Comparison of ENCODE assay signal across 12 mouse cellular contexts in the genomic region with DNA sequence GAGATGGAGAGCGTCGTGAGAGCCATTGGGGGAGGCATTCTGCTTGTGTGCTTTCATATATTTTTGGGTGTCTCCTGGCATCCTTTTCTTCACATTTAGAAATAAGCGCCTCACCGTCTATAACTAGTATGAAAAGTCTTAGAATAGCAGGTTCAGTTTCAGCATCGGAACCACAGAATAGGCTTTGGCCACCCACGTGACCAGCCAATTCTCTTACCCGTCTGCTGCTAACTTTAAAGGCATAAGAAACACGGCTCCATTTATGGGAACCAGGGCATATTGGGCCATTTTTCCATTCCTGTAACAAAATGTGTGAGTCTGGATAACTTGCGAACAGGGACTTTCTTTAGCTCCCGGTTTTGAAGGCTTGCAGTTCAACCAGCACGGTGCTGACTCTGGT.
"Had no signal": no experiment of that assay in that cellular context is flagged by ENCODE, and none has a peak within 500 bp of the region (broad histone marks: within the 10 kb centered on the region; RNA-seq: fewer than 3 reads in every experiment).

No protein-coding gene starts in this region.

- DNase-seq: left cerebral cortex, postnatal 4 days; liver; liver, embryonic 13.5 days; liver, postnatal 0 days; lung, adult 18-20 months; lung, adult 2 months; lung, embryonic 14.5 days; lung, postnatal 10 days; lung, postnatal 14 days; lung, postnatal 36 days; lung, postnatal 4 days; midbrain, embryonic 14.5 days had no signal
